Mouse (Mus musculus) spleen, adult 2 months (tissue): Measurements from ENCODE around the gene Kazald1.

ENCODE experiments used
- CTCF ChIP-seq: fragments of 200-500 bp; IDR thresholded peaks from 2 replicates; pipeline ENCODE4 v1.5.1; 2011; ENCODE audit warnings: mild to moderate bottlenecking, inconsistent platforms; ENCODE audit not compliant: insufficient read depth, insufficient read length, insufficient replicate concordance; ENCODE audit errors: extremely low read depth
- POLR2A ChIP-seq: fragments of 200-500 bp; IDR thresholded peaks from 2 replicates; pipeline ENCODE4 v1.6.1; 2011; ENCODE audit warnings: low read depth, low read length, inconsistent platforms

- TF ChIP-seq POLR2A (no peak), CTCF (no peak)
Measured at GRCm38 (mm10) chr19:45075323-45076035, 438 bp downstream of the Kazald1 start.
